Mouse (Mus musculus) heart, postnatal 4 days (tissue): ENCODE results near the gene Ggta1. TPM values are rescaled to one million over a fixed set of nuclear protein-coding genes. Genes with fewer than 3 reads are reported as not detected.
"Not testable (repeated sequence)": the region's sequence is repeated elsewhere in the genome, so short reads cannot be mapped to it uniquely, and the experiment has no call there.

Experiments
- DNase-seq: peaks from one replicate; pipeline ENCODE4 v3.0.0; 2021
- total RNA-seq, 2 experiments: library from RNA; stranded (reverse); gene quantifications; 2 replicates each; pipeline ENCODE4 v1.2.3; 2021

Gene Ggta1
- total RNA-seq, 2 experiments from 2014 or later = 21.5 to 22.3 TPM

DNA sequence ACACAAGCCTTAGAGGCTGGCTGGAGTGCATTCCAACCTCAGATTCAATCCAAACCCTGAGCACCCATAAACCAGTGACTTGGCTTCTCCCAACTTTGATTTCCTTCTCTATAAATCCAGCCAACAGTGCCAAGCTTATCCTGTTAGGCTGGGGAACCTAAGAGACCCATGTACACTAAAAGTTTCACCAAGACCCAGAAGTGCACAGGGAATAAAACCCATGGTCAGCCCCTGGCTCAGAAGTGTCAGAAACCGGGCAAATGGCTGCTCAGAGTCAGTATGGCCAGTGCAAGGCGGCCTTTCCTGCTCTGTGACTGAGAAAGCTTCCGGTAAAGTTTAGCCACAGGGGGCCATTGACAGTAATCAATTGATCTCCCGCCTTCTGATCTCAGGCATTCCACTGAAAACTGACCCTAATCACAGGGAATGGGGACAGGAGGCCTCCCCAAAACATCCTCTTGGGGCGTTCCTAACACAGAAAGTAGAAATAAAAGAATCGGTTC, 2.6 kb downstream of the Ggta1 start:
- no peak for DNase-seq

DNA sequence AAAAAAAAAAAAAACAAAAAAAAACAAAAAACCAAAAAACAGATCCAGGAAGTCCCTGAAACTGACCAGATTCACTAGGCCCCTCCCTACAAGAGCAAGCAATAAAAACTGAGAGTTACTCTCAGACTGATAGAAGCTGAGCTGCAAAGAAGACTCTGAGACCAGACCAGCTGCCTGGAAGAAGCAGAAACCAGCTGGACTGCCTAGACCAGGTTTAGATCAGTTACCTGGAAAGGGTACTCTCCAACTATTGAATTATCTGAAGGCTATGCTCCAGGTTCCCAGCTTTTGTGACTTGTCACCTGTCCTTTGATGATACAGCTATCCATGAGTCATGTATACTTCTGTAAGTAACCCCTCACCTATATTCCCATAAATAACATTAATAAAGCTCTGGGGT, 3.7 kb downstream of the Ggta1 start:
- DNase-seq = no peak

GRCm38 (mm10) chr2:35458421-35458820, 4.6 kb downstream of the Ggta1 start:
- no peak for DNase-seq

DNA sequence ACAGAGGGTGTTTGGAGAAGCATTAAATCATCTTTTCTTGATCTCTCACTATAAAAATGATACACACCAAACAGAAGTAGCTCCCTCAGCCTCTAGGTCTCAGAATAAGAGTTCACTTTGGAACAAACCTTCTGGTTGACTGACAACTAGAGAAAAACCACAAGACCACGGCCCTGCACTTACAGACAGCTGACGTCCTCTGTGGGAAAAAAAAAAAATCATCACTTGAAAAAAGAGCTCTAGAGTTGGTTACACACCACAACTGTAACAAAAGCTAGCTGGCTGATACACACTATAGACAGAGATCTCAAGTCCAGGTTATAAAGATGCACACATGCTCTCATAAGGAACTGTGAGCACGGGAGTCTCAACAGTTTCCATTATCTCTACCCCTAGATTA, 9.3 kb downstream of the Ggta1 start:
- no peak for DNase-seq

- DNase-seq = not testable (repeated sequence)
Measured at GRCm38 (mm10) chr2:35452695-35453094, 10.3 kb downstream of the Ggta1 start.

- no peak for DNase-seq
Measured at GRCm38 (mm10) chr2:35451484-35452050, 11.5 kb downstream of the Ggta1 start.

DNA sequence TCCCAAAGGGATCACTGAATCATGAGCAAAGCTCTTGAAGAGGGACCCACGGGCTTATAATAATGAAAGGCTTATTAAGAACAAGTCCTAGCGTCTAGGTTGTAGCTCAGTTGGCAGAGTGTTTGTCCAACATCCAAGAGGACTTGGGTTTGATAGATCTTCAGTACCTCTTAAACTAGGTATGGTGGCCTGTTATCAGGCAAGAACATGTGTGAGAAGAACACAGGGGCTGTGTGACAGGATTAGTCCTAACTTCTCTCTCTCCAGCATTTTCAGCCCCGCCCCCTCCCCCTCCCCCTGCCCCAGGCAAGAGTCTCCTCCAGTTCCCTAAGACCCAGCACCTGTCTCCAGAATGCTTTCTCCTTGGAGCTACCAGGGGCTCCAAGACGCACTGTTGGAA, 12.2 kb downstream of the Ggta1 start:
- no peak for DNase-seq

- no peak for DNase-seq
Measured at GRCm38 (mm10) chr2:35449687-35450622, 13.1 kb downstream of the Ggta1 start.

DNA sequence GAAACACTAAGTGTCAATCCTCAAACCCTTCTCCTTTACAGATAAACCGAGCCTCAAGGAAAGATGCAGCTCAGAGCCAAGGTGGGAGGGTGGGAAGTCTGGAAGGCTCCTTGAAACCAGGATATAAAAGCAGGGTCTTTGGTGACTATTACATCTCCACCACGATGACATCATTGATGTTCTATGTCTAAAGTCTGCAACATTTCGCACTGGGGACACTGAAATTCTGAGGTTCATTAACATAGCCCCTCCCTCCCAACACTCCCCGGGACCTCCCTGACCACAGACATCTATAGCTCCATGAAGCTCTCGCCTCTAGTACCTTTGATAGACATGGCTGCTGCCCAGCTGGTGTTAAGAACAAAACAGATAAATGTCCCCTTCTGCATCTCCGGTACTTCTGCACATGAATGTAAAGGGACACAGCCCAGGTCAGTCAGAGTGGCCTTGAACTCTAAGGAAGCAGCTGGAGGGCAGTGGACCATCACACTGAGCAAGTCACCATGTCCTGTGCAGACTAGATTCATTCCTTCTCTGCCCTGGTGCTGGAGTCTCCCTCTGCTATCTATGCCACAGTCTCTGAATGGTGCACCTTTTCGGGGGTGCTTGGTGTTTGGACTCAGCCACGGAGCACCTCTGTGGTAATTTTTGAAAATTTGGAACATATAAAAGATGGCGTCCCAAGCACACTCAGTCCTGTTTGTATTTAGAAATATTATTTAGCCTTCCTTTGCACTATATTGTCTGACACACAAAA, 13.9 kb downstream of the Ggta1 start:
- no peak for DNase-seq

DNA sequence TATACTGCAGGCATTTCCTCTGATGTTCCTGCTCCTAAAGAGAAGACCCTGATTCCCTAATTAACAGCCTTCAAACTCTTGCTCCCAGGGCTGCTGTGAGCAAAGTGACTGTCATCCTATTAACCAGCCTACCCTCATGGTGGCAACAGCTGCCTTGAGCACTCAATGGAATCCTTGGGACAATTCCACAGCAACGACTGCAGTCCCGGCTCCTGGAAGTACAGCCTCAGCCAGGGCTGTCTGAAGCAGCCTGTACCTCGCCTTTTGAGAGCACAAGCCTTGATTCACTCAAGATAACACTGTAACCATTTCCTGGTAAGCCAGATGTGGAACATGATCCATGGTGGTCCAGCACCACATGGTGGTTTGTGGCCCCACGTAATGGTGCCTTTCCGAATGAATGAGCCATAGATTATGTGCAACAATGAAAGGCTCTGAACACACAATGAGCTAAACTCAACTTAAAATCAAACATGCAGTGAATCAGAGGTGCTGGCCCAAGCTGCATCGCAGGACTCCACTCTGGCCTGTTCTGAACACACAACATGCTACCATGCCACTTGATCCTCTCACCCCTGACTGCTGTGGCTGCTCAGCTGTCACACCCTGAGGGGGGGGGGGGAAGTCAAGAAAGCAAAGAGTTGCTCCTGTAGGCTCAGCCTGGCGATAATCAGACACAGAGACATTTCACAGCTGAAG, 14.7 kb downstream of the Ggta1 start:
- no peak for DNase-seq

- DNase-seq = no peak
Measured at GRCm38 (mm10) chr2:35447453-35447852, 15.6 kb downstream of the Ggta1 start.

GRCm38 (mm10) chr2:35446798-35447197, 16.2 kb downstream of the Ggta1 start:
- peak; percentile 45 for DNase-seq

- no peak for DNase-seq
Measured at GRCm38 (mm10) chr2:35446300-35446699, 16.7 kb downstream of the Ggta1 start.

DNA sequence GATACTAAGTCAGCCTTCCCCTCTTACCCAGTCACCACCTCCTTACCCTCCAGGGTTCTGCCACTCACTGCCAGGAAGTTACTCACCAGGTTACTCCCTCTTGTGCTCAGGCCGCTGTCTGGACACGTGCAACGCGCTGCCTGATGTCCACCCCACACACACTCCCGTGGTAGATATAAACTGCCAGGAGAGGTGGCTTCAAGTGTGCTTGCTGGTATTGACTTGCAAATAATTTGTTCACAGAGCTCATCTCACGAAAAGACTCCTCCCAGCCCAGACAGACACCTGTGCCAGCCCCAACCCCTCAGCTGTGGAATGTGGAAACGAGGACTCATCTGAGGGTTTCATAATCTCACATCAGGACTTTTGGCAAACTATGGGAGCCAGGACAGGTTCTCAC, 17.4 kb downstream of the Ggta1 start:
- no peak for DNase-seq

- DNase-seq = no peak
Measured at GRCm38 (mm10) chr2:35444764-35445262, 18.2 kb downstream of the Ggta1 start.

DNA sequence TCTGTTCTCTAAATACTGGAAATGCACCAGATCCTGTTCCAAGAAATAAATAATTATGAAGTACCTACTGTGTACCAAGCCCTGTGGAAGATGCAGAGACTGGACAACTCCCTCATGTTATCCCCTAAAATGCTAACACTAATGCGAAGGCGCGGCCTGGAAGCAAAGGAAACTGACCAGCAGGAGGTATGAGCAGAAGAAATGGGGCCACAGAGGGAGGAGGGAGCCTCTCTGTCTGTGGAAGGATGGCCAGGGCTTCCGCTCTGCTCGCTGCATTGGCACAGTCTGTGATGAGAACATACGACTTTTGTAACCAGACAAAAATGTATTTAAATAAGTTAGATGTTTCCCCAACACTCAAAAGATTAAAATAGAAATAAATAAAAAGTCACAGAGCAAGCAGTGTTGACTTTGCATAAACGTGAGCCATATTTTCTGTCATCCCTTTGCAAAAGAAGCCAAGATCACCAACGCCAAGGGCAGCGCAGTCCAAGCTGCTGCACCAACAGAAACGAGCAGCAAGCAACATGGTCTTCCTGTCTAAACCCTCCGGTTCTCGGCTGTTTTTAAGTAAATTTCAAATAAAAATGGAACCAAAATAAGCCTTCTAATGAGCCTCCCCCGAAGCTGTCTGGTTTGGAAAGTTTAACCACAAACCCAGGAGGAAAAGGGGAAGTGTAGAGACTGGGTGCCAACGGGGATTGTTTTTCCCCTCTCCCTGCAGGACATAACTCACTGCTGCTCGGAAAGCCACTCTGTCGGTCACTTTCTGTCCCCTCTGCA, 18.9 kb downstream of the Ggta1 start:
- DNase-seq = peak; percentile 50

DNA sequence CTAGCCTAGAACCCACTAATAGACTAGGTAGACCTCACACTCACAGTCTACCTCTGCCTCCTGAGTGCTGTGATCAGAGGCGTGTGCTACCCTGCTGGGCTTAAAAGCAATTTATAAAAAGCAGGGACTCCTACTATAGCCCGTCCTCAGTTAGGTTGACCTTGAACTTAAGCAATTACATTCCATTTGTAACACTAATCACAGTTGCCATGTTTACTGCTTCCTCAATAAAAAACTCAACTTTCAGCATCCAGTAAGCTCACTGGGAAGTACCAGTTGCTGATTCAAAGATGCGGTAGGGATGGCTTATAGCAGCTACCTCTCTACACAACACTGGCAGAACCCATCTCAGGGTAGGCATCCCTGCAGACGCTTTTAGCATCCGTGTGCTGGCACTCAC, 19.7 kb downstream of the Ggta1 start:
- no peak for DNase-seq

DNA sequence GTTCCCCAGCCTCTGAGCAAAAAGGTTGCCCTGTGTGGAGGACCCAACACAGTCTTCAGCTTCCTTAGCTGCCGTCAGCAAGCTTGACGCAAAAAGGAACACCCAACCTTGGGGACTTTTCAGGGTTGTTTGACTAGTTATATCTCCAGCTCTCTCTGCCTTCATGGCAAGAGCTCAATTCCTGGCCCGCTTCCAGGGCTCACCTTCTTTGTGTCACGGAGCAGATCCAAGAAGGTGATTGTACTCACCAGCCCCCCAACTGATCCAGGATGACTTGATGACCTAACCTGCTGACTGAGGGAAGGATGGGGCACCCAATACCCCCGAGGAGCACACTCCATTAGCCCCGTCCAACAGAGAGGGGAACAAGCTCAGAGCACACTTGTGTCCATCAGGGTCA, 21.0 kb downstream of the Ggta1 start:
- DNase-seq = peak; percentile 37

GRCm38 (mm10) chr2:35441419-35441818, 21.6 kb downstream of the Ggta1 start:
- DNase-seq = no peak

DNA sequence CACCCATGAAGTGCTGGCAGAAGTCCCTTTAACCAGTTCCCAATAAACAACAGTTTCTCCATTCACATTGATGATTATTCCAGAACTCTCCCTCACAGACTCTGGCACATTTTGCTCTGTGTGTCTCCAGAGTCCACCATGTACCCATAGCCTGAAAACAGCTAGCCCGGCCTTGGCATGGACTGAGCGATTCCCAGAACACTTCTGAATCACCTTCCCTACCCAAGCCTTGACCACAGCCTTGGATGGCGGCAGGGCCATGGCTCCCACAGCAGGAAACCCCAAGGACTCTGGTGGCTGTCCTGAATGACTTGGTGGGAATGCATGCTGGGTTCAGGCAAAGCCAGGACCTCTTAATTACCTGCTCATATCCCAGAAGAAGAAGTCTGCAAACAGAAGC, 22.6 kb downstream of the Ggta1 start:
- DNase-seq = no peak

- no peak for DNase-seq
Measured at GRCm38 (mm10) chr2:35437796-35438195, 25.2 kb downstream of the Ggta1 start.
